Mouse (Mus musculus) kidney, adult 2 months (tissue): ENCODE measurements around the gene Abraxas2.

ENCODE experiments used
- CTCF ChIP-seq: fragments of 200-500 bp; conservative IDR thresholded peaks from 2 replicates; pipeline ENCODE4 v1.5.1; 2011; ENCODE audit warnings: low read depth, mild to moderate bottlenecking, control low read depth, low read length, moderate library complexity, mixed read lengths; ENCODE audit not compliant: insufficient read depth, insufficient read length
- POLR2A ChIP-seq: fragments of 200-500 bp; IDR thresholded peaks from one replicate; pipeline ENCODE4 v1.6.1; 2011; ENCODE audit warnings: low read depth, low read length, control low read depth

DNA sequence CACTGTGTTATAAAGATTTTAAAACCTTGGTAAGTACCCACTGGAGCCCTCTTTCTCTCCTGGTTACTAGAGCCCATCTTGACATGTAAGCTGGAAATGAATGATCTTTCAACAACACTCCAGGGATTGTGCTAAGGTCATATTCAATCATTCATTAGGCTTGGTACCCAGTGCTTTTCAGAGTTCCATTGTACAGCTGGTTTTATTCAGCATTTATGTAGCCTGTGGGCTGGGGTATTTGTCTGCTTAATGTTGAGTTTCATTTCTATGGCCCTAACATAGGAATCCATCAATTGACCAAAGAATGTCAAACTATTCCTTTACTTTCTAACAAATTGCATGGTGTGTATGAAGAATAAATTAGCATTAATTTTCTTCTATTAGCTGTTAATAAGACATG lies 35.2 kb upstream of the Abraxas2 start:
- TF ChIP-seq CTCF (no peak), POLR2A (no peak)
